Comparison of ENCODE assay signal across 9 mouse cellular contexts in the genomic region with DNA sequence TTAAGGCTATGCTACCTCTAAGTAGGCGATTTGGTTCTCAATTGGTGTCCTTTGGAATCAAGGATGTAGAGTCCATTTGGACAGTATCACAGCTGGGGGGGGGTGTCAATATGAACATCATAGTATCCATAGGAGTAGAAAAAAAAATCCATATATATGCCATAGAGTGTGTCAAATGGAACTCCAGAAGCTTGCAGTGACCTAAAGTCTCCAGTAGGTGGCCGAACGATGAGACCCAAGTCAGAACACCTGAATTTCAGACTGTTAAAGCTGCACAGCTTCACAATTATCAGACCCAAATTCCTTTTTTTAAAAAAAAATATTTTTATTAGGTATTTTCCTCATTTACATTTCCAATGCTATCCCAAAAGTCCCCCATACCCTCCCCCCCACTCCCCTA. TPM values are rescaled to one million over a fixed set of nuclear protein-coding genes. Genes with fewer than 3 reads are reported as not detected.
DNase-seq lines count a peak whose midpoint lies in the region; ATAC-seq lines count a peak whose summit lies in the region.
"Had no signal": no experiment of that assay in that cellular context is flagged by ENCODE, and none has a peak within 500 bp of the region (broad histone marks: within the 10 kb centered on the region; RNA-seq: fewer than 3 reads in every experiment).

No protein-coding gene starts in this region.

- ATAC-seq in hindbrain, embryonic 14.5 days (ENCODE audit: low FRiP score) = no peak
- no peak for ATAC-seq in hindbrain, embryonic 13.5 days (ENCODE audit: low FRiP score)
- no peak for ATAC-seq in midbrain, embryonic 14.5 days (ENCODE audit: low FRiP score, low TSS enrichment)
- no peak for ATAC-seq in midbrain, embryonic 15.5 days (replicated peaks)
- ATAC-seq in megakaryocyte, adult 5-6 weeks (ENCODE audit: poor library complexity, severe bottlenecking) = 0 out of 2 replicates have a peak, but pooled peaks have one; percentile 43

- H3K27me3 ChIP-seq in hindbrain, embryonic 14.5 days (ENCODE audit: control insufficient read depth, insufficient read depth, low read length) = no peaks in the 10 kb centered on the region
- peaks cover 7% of the 10 kb centered on the region; the same call in 1 of the 2 replicates for H3K27me3 ChIP-seq in hindbrain, embryonic 13.5 days
- H3K27me3 ChIP-seq in midbrain, embryonic 14.5 days (ENCODE audit: control insufficient read depth, insufficient read depth, low read length) = peaks cover 3% of the 10 kb centered on the region; the same call in 1 of the 2 replicates
- no peaks in the 10 kb centered on the region for H3K27me3 ChIP-seq in midbrain, embryonic 15.5 days (replicated peaks)

- WGBS in hindbrain, embryonic 14.5 days = 57% methylated on average over 3 of the region's 3 CpGs
- 47% methylated on average over 3 of the region's 3 CpGs for WGBS in hindbrain, embryonic 13.5 days
- 58% methylated on average over 3 of the region's 3 CpGs for WGBS in midbrain, embryonic 14.5 days
- WGBS in midbrain, embryonic 15.5 days = 57% methylated on average over 3 of the region's 3 CpGs

- H3K4me1 ChIP-seq in hindbrain, embryonic 14.5 days (replicated peaks; ENCODE audit: control insufficient read depth, insufficient read depth, low read length) = peaks cover 8% of the 10 kb centered on the region
- peaks cover 15% of the 10 kb centered on the region for H3K4me1 ChIP-seq in hindbrain, embryonic 13.5 days (replicated peaks)
- H3K4me1 ChIP-seq in midbrain, embryonic 14.5 days (ENCODE audit: control insufficient read depth, insufficient read depth, low read length) = no peaks in the 10 kb centered on the region
- H3K4me1 ChIP-seq in midbrain, embryonic 15.5 days = peaks cover 14% of the 10 kb centered on the region

- no peaks in the 10 kb centered on the region for H3K36me3 ChIP-seq in hindbrain, embryonic 14.5 days (replicated peaks; ENCODE audit: control insufficient read depth, insufficient read depth)
- H3K36me3 ChIP-seq in hindbrain, embryonic 13.5 days = no peaks in the 10 kb centered on the region
- H3K36me3 ChIP-seq in midbrain, embryonic 14.5 days (ENCODE audit: control insufficient read depth, insufficient read depth, low read length) = no peaks in the 10 kb centered on the region
- H3K36me3 ChIP-seq in midbrain, embryonic 15.5 days (replicated peaks) = no peaks in the 10 kb centered on the region

- DNase-seq in hindbrain, embryonic 14.5 days (ENCODE audit: low spot score) = peak; percentile 45
- peak; percentile 61 for DNase-seq in midbrain, embryonic 14.5 days
- peak; percentile 8 for DNase-seq in c-Kit-positive CD71-negative TER-119-negative erythroid progenitor cells, embryonic 14.5 days (ENCODE audit: low read depth)
- no peak for DNase-seq in layer of hippocampus, adult 9-10 months (ENCODE audit: low spot score)
- DNase-seq in right cerebral cortex, postnatal 14 days = no peak
- DNase-seq: gastrocnemius, postnatal 36 days had no signal

- H3K27ac ChIP-seq in hindbrain, embryonic 14.5 days = no peak overlapping the region
- no peak overlapping the region for H3K27ac ChIP-seq in hindbrain, embryonic 13.5 days
- H3K27ac ChIP-seq in midbrain, embryonic 14.5 days (replicated peaks; ENCODE audit: low read depth, low read length) = no peak overlapping the region
- H3K27ac ChIP-seq in midbrain, embryonic 15.5 days = no peak overlapping the region

- no peak overlapping the region for H3K4me3 ChIP-seq in hindbrain, embryonic 14.5 days (replicated peaks; ENCODE audit: low read length)
- no peak overlapping the region for H3K4me3 ChIP-seq in hindbrain, embryonic 13.5 days
- H3K4me3 ChIP-seq in midbrain, embryonic 14.5 days (replicated peaks; ENCODE audit: low read depth, low read length) = no peak overlapping the region
- H3K4me3 ChIP-seq in midbrain, embryonic 15.5 days = no peak overlapping the region

- H3K9ac ChIP-seq in hindbrain, embryonic 14.5 days = no peak overlapping the region
- H3K9ac ChIP-seq in hindbrain, embryonic 13.5 days = no peak overlapping the region
- H3K9ac ChIP-seq in midbrain, embryonic 14.5 days (replicated peaks; ENCODE audit: low read length) = no peak overlapping the region
- no peak overlapping the region for H3K9ac ChIP-seq in midbrain, embryonic 15.5 days

- no peaks in the 10 kb centered on the region for H3K9me3 ChIP-seq in hindbrain, embryonic 14.5 days (ENCODE audit: control insufficient read depth, low read length)
- H3K9me3 ChIP-seq in hindbrain, embryonic 13.5 days = no peaks in the 10 kb centered on the region
- no peaks in the 10 kb centered on the region for H3K9me3 ChIP-seq in midbrain, embryonic 14.5 days (ENCODE audit: control insufficient read depth, low read length)
- no peaks in the 10 kb centered on the region for H3K9me3 ChIP-seq in midbrain, embryonic 15.5 days

- 0 out of 2 replicates have a peak overlapping the region, but pooled peaks have one; percentile 66 for H3K4me2 ChIP-seq in hindbrain, embryonic 14.5 days (replicated peaks)
- H3K4me2 ChIP-seq in hindbrain, embryonic 13.5 days = no peak overlapping the region
- no peak overlapping the region for H3K4me2 ChIP-seq in midbrain, embryonic 14.5 days (ENCODE audit: low read length)
- H3K4me2 ChIP-seq in midbrain, embryonic 15.5 days = no peak overlapping the region

RNA-seq across cellular contexts. Expression of a gene that starts 3.3 kb away (rescaled TPM):
- 32.4 and 36.2 TPM in 2 replicates for polyA plus RNA-seq in hindbrain, embryonic 14.5 days (2014; fragmentation: Nextera tagmentation; extraction: Ambion mirVana)
- 45.3 and 46.5 TPM in 2 replicates for polyA plus RNA-seq in hindbrain, embryonic 13.5 days (2015; fragmentation: Nextera tagmentation; extraction: Ambion mirVana)
- 37.0 and 40.3 TPM in 2 replicates for polyA plus RNA-seq in midbrain, embryonic 14.5 days (2014; fragmentation: Nextera tagmentation; extraction: Ambion mirVana)
- 35.9 and 45.3 TPM in 2 replicates for polyA plus RNA-seq in midbrain, embryonic 15.5 days (2015; fragmentation: Nextera tagmentation; extraction: Ambion mirVana)
- total RNA-seq in megakaryocyte, adult 5-6 weeks (2015) = not detected in 2 replicates
- not detected in 2 replicates for total RNA-seq in megakaryocyte, adult 5-6 weeks (2017)

Comparison
In these comparisons a context has a peak if more than half of its experiments do, and no peak if none do; other contexts are left out.
1. DNase-seq: peak in hindbrain, embryonic 14.5 days (single experiment), midbrain, embryonic 14.5 days (single experiment) and c-Kit-positive CD71-negative TER-119-negative erythroid progenitor cells, embryonic 14.5 days (single experiment); none in layer of hippocampus, adult 9-10 months (single experiment) and right cerebral cortex, postnatal 14 days (single experiment).